Mouse (Mus musculus): ENCODE data around the gene Gabbr2.

Gene Gabbr2

GRCm38 (mm10) chr4:46991016-46991958 lies at the start of gene Gabbr2:
Gabbr2 (minus strand) TSS chr4:46991873.
- no peak for DNase-seq (ENCODE audit: low read depth, low spot score)

- no peak for DNase-seq (ENCODE audit: low read depth, low spot score)
Measured at GRCm38 (mm10) chr4:47039586-47039985, 47.9 kb upstream of the Gabbr2 start.

GRCm38 (mm10) chr4:47037321-47037657 lies 45.6 kb upstream of the Gabbr2 start:
- DNase-seq (ENCODE audit: low read depth, low spot score): peak; percentile 85

GRCm38 (mm10) chr4:47036486-47037320 lies 45.0 kb upstream of the Gabbr2 start:
- DNase-seq (ENCODE audit: low read depth, low spot score): peak; percentile 50

GRCm38 (mm10) chr4:47035536-47035935 lies 43.9 kb upstream of the Gabbr2 start:
- DNase-seq (ENCODE audit: low read depth, low spot score): no peak

- DNase-seq (ENCODE audit: low read depth, low spot score): no peak
Measured at GRCm38 (mm10) chr4:47032171-47032570, 40.5 kb upstream of the Gabbr2 start.

GRCm38 (mm10) chr4:47028791-47029190 lies 37.1 kb upstream of the Gabbr2 start:
- DNase-seq (ENCODE audit: low read depth, low spot score): no peak

- DNase-seq (ENCODE audit: low read depth, low spot score): no peak
Measured at GRCm38 (mm10) chr4:47023949-47024348, 32.3 kb upstream of the Gabbr2 start.

GRCm38 (mm10) chr4:47022804-47023603 lies 31.3 kb upstream of the Gabbr2 start:
- no peak for DNase-seq (ENCODE audit: low read depth, low spot score)

GRCm38 (mm10) chr4:47020563-47020962 lies 28.9 kb upstream of the Gabbr2 start:
- DNase-seq (ENCODE audit: low read depth, low spot score): peak; percentile 67

GRCm38 (mm10) chr4:47015156-47015555 lies 23.5 kb upstream of the Gabbr2 start:
- no peak for DNase-seq (ENCODE audit: low read depth, low spot score)

GRCm38 (mm10) chr4:47012476-47012875 lies 20.8 kb upstream of the Gabbr2 start:
- DNase-seq (ENCODE audit: low read depth, low spot score): no peak

GRCm38 (mm10) chr4:47010400-47011231 lies 18.9 kb upstream of the Gabbr2 start:
- DNase-seq (ENCODE audit: low read depth, low spot score): no peak

GRCm38 (mm10) chr4:47000626-47001395 lies 9.1 kb upstream of the Gabbr2 start:
- DNase-seq (ENCODE audit: low read depth, low spot score): no peak

GRCm38 (mm10) chr4:46997969-46998368 lies 6.3 kb upstream of the Gabbr2 start:
- DNase-seq (ENCODE audit: low read depth, low spot score): no peak

- DNase-seq (ENCODE audit: low read depth, low spot score): peak; percentile 84
Measured at GRCm38 (mm10) chr4:46992827-46993473, 1.3 kb upstream of the Gabbr2 start.

GRCm38 (mm10) chr4:46991959-46992316 lies 265 bp upstream of the Gabbr2 start:
- DNase-seq (ENCODE audit: low read depth, low spot score): no peak

GRCm38 (mm10) chr4:46990281-46991015 lies 1.2 kb downstream of the Gabbr2 start:
- DNase-seq (ENCODE audit: low read depth, low spot score): no peak

- peak; percentile 58 for DNase-seq (ENCODE audit: low read depth, low spot score)
Measured at GRCm38 (mm10) chr4:46989842-46990241, 1.8 kb downstream of the Gabbr2 start.
